Mouse (Mus musculus) CD4-positive helper T cell, adult 2 months (primary cell): ENCODE data around the gene Prss32.

Experiments used
- DNase-seq: peaks from one replicate; pipeline ENCODE4 v3.0.0-alpha.2; 2012; ENCODE audit warnings: low read depth, missing footprints, low spot score

Gene Prss32

GRCm38 (mm10) chr17:23843812-23844273, at the start of gene Prss32, which contains the start of gene Prss41:
Gene Prss32, plus strand, starts transcription at chr17:23843855.
Gene Prss41, minus strand, starts transcription at chr17:23844172.
- DNase-seq: peak; percentile 76

GRCm38 (mm10) chr17:23795323-23795722, 48.3 kb upstream of the Prss32 start:
- DNase-seq: no peak

DNA sequence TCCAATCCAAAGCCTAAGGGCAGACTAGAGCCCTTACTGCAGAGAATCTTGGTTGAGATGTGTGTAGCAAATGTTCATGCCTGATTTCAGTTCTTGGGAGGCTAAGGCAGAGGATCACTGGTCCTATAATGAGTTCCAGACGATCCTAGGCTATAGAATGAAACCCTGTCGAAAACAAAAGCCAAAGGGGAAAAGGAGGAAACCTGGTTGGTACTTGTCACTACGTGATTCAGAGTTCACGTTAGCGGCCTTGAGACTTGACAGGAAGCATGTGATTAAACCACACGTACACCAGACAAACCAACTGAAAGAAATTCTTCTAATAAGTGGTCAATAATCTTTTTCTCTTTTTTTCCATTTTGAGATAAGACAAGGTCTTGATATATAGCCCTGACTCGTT, 46.3 kb upstream of the Prss32 start:
- peak; percentile 70 for DNase-seq

DNA sequence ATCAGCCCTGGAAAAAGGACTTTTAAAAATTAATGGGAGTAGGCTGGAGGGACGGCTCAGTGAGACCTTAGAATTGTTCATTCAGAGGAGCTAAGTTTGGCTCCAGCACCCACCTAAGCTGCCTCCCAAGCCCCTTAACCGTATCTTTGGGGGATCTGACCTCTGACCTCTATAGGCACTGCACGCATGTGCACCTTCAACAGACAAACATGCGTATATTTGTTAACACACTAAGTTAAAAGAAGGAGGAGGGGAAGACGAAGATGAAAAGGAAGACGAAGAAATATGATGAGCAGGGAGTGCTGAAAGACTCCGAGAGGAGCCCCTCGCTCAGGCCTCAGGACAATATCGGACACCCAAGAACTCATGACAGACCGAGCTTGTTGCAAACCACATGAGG, 42.0 kb upstream of the Prss32 start:
- no peak for DNase-seq

GRCm38 (mm10) chr17:23802746-23803365, 40.8 kb upstream of the Prss32 start:
- DNase-seq: peak; percentile 100

GRCm38 (mm10) chr17:23803366-23804041, 40.2 kb upstream of the Prss32 start:
- DNase-seq: peak; percentile 89

GRCm38 (mm10) chr17:23804426-23805085, 39.1 kb upstream of the Prss32 start:
- peak; percentile 75 for DNase-seq

DNA sequence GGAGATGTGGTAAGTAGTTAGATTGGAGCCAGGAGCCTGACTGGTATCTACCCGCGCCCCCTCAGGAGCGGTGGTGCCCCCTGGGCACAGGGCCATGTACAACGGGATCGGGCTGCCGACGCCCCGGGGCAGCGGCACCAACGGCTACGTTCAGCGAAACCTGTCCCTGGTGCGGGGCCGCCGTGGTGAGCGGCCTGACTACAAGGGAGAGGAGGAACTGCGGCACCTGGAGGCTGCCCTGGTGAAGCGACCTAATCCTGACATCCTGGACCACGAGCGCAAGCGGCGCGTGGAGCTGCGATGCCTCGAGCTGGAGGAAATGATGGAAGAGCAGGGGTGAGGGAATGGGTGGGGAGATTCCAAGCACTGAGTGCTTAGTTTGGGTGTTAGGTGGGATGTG, 36.8 kb upstream of the Prss32 start:
- peak; percentile 60 for DNase-seq

DNA sequence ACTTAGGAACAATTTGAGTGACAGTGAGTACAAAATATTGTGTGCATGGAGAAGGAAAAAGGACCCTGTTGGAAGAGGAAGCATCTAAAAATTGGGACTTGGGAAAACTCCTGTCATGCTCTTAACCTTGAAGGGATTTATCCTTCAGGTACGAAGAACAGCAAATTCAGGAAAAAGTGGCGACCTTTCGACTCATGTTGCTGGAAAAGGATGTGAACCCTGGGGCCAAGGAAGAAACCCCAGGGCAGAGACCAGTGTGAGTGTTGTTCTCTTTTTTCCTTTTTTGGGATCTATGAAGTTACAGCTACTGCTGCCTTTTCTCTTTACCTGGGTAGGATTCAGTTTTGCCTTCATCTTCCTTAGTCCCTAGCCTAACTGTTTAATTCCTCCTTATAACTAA, 35.7 kb upstream of the Prss32 start:
- peak; percentile 1 for DNase-seq

DNA sequence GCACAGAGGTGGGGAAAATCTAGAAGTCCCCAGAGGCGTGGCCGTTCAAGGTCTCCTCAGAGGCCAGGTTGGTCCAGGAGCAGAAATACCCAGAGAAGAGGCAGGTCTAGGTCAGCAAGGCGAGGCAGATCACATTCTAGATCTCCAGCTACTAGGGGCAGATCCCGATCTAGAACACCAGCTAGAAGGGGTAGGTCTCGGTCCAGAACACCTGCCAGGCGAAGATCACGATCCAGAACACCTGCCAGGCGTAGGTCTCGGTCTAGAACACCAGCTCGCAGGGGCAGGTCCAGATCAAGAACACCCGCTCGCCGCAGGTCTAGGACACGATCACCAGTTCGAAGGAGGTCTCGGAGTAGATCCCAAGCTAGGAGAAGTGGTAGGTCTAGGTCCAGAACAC, 28.0 kb upstream of the Prss32 start:
- peak; percentile 1 for DNase-seq

DNA sequence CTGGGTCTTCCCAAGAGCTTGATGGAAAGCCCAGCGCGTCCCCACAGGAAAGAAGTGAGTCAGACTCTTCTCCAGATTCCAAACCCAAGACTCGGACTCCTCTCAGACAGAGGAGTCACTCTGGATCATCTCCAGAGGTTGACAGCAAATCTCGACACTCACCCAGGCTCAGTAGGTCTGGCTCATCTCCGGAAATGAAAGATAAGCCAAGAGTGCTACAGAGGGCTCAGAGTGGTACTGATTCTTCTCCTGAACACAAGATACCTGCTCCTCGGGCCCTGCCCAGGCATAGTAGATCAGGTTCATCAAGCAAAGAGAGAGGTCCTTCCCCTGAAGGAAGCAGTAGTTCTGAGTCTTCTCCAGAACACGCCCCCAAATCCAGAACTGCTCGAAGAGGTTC, 25.1 kb upstream of the Prss32 start:
- DNase-seq: no peak

DNA sequence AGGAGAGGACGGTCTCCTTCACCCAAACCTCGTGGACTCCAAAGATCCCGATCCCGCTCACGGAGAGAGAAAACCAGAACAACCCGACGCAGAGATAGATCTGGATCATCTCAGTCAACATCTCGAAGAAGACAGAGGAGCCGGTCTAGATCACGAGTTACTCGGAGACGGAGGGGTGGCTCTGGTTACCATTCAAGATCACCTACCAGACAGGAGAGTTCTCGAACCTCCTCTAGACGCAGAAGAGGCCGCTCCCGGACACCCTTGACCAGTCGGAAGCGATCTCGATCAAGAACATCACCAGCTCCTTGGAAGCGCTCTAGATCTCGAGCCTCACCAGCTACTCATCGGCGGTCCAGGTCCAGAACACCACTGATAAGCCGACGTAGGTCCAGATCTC, 24.4 kb upstream of the Prss32 start:
- no peak for DNase-seq

- no peak for DNase-seq
Measured at GRCm38 (mm10) chr17:23820731-23821130, 22.9 kb upstream of the Prss32 start.

DNA sequence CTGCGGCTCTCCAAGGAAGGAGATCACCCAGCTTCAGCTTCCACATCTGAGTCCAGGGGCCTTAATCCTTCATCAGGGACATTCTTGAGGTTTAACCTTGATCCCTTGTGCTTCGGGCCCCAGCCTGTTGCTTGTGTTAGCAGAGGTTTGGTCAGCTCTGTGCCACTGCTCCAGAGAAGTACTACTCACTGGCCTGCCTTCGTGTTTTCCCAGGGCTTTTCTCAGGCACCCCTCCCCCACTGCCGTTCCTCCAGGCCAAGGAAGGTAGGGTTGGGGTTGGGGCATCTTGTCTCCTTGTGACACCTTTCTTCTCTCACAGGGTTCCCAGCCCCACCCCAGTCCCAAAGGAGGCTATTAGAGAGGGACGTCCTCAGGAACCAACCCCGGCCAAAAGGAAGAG, 21.6 kb upstream of the Prss32 start:
- DNase-seq: no peak

GRCm38 (mm10) chr17:23823018-23823417, 20.6 kb upstream of the Prss32 start:
- DNase-seq: no peak

DNA sequence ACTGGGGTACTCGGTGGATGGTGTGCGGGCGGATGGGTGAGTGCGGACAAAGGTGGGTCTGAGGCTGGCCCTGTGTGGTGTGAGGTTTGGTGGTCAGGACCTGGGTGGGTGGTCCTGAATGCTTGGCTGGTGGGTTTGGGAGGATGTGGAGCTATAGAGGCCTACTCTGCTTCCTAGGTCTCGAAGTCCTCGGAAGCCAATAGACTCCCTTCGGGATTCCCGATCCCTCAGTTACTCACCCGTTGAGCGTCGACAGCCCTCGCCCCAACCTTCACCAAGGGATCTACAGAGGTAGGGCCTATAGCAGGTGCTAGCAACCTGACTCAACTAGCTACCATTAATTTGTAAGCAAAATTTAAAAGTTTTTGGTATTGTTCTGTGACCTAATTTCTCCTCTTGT, 20.0 kb upstream of the Prss32 start:
- DNase-seq: no peak

GRCm38 (mm10) chr17:23825591-23825990, 18.1 kb upstream of the Prss32 start:
- no peak for DNase-seq

DNA sequence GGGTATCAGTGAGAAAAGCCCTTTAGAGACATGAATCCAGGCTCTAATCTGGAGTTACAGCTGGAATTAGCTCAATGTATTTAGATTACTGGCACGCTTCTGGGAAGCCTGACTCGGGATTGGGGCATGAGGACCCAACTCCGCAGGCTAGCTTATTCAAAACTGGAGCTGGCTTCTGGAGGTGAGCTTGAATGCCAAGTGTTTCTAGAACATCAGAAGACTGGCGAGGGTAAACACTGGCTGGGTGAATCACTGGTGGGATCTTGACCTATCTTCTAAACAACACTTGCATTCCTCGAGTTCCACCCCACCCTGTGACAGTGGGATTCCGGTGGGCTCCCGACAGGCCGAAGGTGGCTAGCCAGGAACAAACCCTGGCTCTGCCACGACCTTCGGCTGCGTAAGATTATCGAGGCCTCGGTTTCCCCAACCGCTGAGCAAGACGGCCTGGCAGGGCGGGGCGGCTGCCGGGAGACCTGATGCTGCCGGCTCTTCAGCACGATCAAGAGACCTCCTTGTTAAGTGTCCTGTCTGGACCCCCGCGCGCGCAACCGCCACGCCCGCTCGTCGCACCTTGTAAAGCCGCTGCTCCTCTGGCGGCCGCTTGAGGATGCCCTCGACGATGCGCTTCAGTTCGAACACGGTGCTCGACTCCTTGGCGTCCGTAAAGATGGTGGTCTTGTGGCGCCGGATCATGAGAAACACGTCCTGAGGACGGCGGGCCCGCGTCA, 15.2 kb upstream of the Prss32 start:
- DNase-seq: peak; percentile 79

- peak; percentile 93 for DNase-seq
Measured at GRCm38 (mm10) chr17:23829064-23829619, 14.5 kb upstream of the Prss32 start, which contains the start of gene Elob. Gene Elob, minus strand, starts transcription at chr17:23829136.

GRCm38 (mm10) chr17:23831201-23831600, 12.5 kb upstream of the Prss32 start:
- no peak for DNase-seq

DNA sequence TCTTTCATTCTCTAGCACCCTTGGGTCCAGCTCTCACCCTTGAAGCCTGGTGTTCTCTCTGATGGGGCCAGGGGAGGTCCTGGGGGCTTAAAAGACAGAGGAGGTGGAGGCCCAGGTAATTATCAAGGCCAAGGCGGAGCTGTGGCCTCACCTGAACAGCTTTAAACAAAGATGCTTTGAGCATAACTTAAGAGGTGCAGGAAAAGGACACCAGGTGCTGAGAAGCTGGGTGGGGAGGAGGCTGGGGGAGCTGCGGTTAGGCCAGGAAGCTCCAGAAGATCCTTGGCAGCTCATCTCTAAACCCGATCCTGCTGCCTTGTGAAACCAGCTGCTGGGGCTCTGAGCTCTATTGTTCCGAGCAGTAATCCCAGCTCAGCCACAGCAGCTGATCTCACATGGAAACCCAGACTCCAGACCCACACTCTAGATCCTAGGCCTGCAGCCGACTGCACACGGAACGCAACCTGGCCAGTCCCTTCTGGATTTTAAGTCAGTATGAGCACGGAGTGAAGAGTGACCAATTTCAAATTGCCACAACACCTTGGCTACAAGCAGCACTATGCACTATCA, 7.6 kb upstream of the Prss32 start, which contains the start of gene Prss33:
Prss33 (minus strand) TSS at position 51 of the 570 bp plus-strand sequence.
- DNase-seq: no peak
